Mouse (Mus musculus) stomach, postnatal 0 days (tissue): ENCODE data around the gene Mfrp. TPM values are rescaled to one million over a fixed set of nuclear protein-coding genes. Genes with fewer than 3 reads are reported as not detected.

Experiments
- ATAC-seq: fragments of 200-750 bp; cut with Nextera tagmentation; 2 replicates; pipeline ENCODE4 v1.8.0; 2017; ENCODE audit not compliant: low FRiP score, low TSS enrichment
- DNase-seq: peaks from one replicate; pipeline ENCODE4 v3.0.0-alpha.2; 2016; ENCODE audit warnings: low spot score
- H3K27ac ChIP-seq: fragments of 300-500 bp; sonication (generic); replicated peaks from 2 replicates; pipeline ENCODE4 v1.5.1; 2014; ENCODE audit warnings: mild to moderate bottlenecking, control low read depth
- H3K27me3 ChIP-seq: fragments of 300-500 bp; sonication (generic); 2 replicates; pipeline ENCODE4 v1.6.1; 2014; ENCODE audit warnings: low read length; ENCODE audit not compliant: control insufficient read depth, insufficient read depth
- H3K36me3 ChIP-seq: fragments of 300-500 bp; sonication (generic); 2 replicates; pipeline ENCODE4 v1.6.1; 2014; ENCODE audit warnings: low read length, mixed read lengths; ENCODE audit not compliant: control insufficient read depth, insufficient read depth
- H3K4me1 ChIP-seq: fragments of 300-500 bp; sonication (generic); replicated peaks from 2 replicates; pipeline ENCODE4 v1.6.1; 2014; ENCODE audit warnings: antibody characterized with exemption; ENCODE audit not compliant: control insufficient read depth, insufficient read depth
- H3K4me2 ChIP-seq: fragments of 300-500 bp; sonication (generic); replicated peaks from 2 replicates; pipeline ENCODE4 v1.6.1; 2014; ENCODE audit warnings: low read depth, mild to moderate bottlenecking, control low read depth, moderate library complexity
- H3K4me3 ChIP-seq: fragments of 300-500 bp; sonication (generic); 2 replicates; pipeline ENCODE4 v1.5.1; 2014; ENCODE audit warnings: low read depth, low read length, control low read depth
- H3K9ac ChIP-seq: fragments of 300-500 bp; sonication (generic); 2 replicates; pipeline ENCODE4 v1.6.1; 2014; ENCODE audit warnings: mild to moderate bottlenecking, low read length, control low read depth, mixed read lengths
- H3K9me3 ChIP-seq: fragments of 300-500 bp; sonication (generic); 2 replicates; pipeline ENCODE4 v1.6.1; 2016; ENCODE audit warnings: low read length; ENCODE audit not compliant: control insufficient read depth
- CTCF ChIP-seq: IDR thresholded peaks from 2 replicates; pipeline ENCODE4 v1.5.1; 2016; ENCODE audit warnings: antibody characterized with exemption, low read depth, mild to moderate bottlenecking, moderate library complexity
- EP300 ChIP-seq: optimal IDR thresholded peaks from 2 replicates; pipeline ENCODE3; 2016; ENCODE audit warnings: antibody characterized with exemption
- WGBS: fragments of 180-500 bp; shearing (Covaris S2); extraction: QIAGEN DNeasy Blood & Tissue Kit; methylation state at CpG from one replicate; pipeline ENCODE4 v1.1.7; 2014; 5-methylcytosine and 5-hydroxymethylcytosine counted together
- polyA plus RNA-seq: library from polyadenylated mRNA; unstranded; fragments of >200 nt; fragmentation: Nextera tagmentation; extraction: Ambion mirVana; gene quantifications from 2 replicates; pipeline ENCODE4 v1.2.1, GENCODE M21; 2015

Gene Mfrp
- polyA plus RNA-seq, 1 experiment from 2014 or later = not detected

- Histone ChIP-seq H3K9ac (no peak overlapping the region), H3K4me2 (no peak overlapping the region), H3K4me3 (no peak overlapping the region), H3K36me3 (no peaks in the 10 kb centered on the region), H3K9me3 (no peaks in the 10 kb centered on the region), H3K27ac (no peak overlapping the region), H3K4me1 (peaks cover 10% of the 10 kb centered on the region), H3K27me3 (no peaks in the 10 kb centered on the region)
- ATAC-seq (no peak), DNase-seq (no peak)
- 89% methylated on average over 7 of the region's 7 CpGs for WGBS
- TF ChIP-seq EP300 (no peak), CTCF (no peak)
These were observed 3.4 kb downstream of the Mfrp start for GRCm38 (mm10) chr9:44104881-44105280.

DNA sequence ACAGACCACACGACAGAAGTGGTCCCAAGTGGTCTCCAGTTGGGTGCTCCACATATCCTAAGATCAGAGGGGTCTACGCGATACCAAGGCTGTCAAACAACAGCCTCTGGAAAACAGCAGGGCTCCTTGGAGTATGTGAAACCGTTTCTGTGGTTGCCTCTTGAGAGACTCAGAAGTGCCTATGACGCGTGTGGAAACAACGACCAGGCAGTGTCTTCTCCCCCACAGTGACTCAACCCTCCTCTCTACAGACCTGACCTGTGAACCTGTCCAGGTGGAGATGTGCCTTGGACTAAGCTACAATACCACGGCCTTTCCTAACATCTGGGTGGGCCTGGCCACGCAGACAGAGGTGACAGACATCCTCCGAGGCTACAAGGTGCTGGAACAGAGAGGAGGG, 4.3 kb downstream of the Mfrp start:
- Histone ChIP-seq H3K4me3 (no peak overlapping the region), H3K36me3 (no peaks in the 10 kb centered on the region), H3K9ac (no peak overlapping the region), H3K4me2 (no peak overlapping the region), H3K27me3 (no peaks in the 10 kb centered on the region), H3K9me3 (no peaks in the 10 kb centered on the region), H3K27ac (no peak overlapping the region), H3K4me1 (peaks cover 14% of the 10 kb centered on the region)
- ATAC-seq = no peak
- no peak for TF ChIP-seq CTCF
- no peak for TF ChIP-seq EP300
- DNase-seq = no peak
- 87% methylated on average over 10 of the region's 10 CpGs for WGBS

DNA sequence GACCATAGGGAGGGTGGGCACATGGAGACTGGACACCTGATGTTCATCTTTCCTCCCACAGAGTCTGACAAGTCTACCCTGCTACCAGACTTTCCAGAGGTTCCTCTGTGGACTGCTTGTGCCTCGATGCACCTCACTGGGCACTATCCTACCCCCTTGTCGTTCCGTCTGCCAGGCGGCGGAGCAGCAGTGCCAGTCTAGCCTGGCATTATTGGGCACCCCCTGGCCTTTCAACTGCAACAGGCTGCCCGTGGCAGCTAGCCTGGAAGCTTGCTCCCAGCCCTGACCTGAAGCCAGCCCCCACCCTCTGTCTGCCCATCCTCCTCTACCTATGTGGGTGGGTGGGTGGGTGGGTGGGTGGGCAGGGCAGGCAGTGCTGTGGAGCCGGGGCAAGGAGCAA, 4.7 kb downstream of the Mfrp start:
- TF ChIP-seq CTCF = no peak
- no peak for TF ChIP-seq EP300
- no peak for DNase-seq
- Histone ChIP-seq H3K4me3 (no peak overlapping the region), H3K4me2 (no peak overlapping the region), H3K36me3 (no peaks in the 10 kb centered on the region), H3K4me1 (peaks cover 14% of the 10 kb centered on the region), H3K27ac (0 out of 2 replicates have a peak overlapping the region, but pooled peaks have one; percentile 53), H3K9ac (no peak overlapping the region), H3K9me3 (no peaks in the 10 kb centered on the region), H3K27me3 (no peaks in the 10 kb centered on the region)
- WGBS = 88% methylated on average over 7 of the region's 7 CpGs
- ATAC-seq = no peak

GRCm38 (mm10) chr9:44106596-44106995, 5.1 kb downstream of the Mfrp start:
- H3K4me2 ChIP-seq = no peak overlapping the region
- H3K36me3 ChIP-seq = no peaks in the 10 kb centered on the region
- DNase-seq (no peak), ATAC-seq (no peak)
- TF ChIP-seq EP300 (no peak), CTCF (no peak)
- WGBS = 72% methylated on average over 4 of the region's 4 CpGs
- no peak overlapping the region for H3K4me3 ChIP-seq
- H3K27ac ChIP-seq = peak overlapping the region; percentile 53; the same call in 1 of the 2 replicates
- peaks cover 14% of the 10 kb centered on the region for H3K4me1 ChIP-seq
- no peak overlapping the region for H3K9ac ChIP-seq
- H3K9me3 ChIP-seq = no peaks in the 10 kb centered on the region
- H3K27me3 ChIP-seq = no peaks in the 10 kb centered on the region

GRCm38 (mm10) chr9:44107110-44107509, 5.6 kb downstream of the Mfrp start, which contains the start of gene C1qtnf5:
C1qtnf5 (plus strand) TSS chr9:44107245.
- H3K9me3 ChIP-seq = no peaks in the 10 kb centered on the region
- H3K4me2 ChIP-seq = peak within 1 kb of the TSS; percentile 46
- ATAC-seq (peak; percentile 64; the same call in 1 of the 2 replicates), DNase-seq (peak; percentile 76)
- peak; percentile 36 for TF ChIP-seq CTCF
- TF ChIP-seq EP300 = no peak
- no peaks in the 10 kb centered on the region for H3K27me3 ChIP-seq
- H3K4me1 ChIP-seq = peaks cover 14% of the 10 kb centered on the region
- 0 out of 2 replicates have a peak within 1 kb of the TSS, but pooled peaks have one; percentile 1 for H3K4me3 ChIP-seq
- peak within 1 kb of the TSS; percentile 75 for H3K27ac ChIP-seq
- H3K9ac ChIP-seq = peak within 1 kb of the TSS; percentile 41; the same call in 1 of the 2 replicates
- no peaks in the 10 kb centered on the region for H3K36me3 ChIP-seq
- WGBS = 29% methylated on average over 8 of the region's 8 CpGs

DNA sequence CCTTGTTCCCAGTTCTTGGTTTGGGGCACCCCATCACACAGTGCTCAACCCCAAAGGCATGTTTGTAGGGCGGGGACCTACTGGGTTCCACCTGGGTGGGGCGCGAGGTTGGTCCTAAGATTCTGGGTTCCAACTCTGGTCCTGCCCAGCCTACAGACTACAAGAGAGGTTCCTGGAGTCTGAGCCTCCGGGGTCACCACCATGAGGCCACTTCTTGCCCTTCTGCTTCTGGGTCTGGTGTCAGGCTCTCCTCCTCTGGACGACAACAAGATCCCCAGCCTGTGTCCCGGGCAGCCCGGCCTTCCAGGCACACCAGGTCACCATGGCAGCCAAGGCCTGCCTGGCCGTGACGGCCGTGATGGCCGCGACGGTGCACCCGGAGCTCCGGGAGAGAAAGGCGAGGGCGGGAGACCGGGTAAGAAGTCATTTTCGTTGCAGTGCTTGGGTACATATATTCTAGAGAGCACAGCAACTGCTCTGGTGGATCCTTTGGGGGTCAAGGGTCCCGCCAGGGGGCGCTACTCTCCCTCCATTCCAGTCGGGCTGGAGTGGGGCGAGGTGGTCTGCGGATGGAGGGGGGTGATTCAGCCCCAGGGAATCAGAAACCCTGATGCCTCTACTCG, 6.1 kb downstream of the Mfrp start:
- peak; percentile 61 for DNase-seq
- H3K27me3 ChIP-seq = no peaks in the 10 kb centered on the region

More for the DNA sequence above, 6.1 kb downstream of the Mfrp start:
- Histone ChIP-seq H3K9me3 (no peaks in the 10 kb centered on the region), H3K36me3 (no peaks in the 10 kb centered on the region), H3K9ac (peak overlapping the region; percentile 41; the same call in 1 of the 2 replicates), H3K4me3 (0 out of 2 replicates have a peak overlapping the region, but pooled peaks have one; percentile 1), H3K4me2 (peak overlapping the region; percentile 46), H3K27ac (peak overlapping the region; percentile 75), H3K4me1 (peaks cover 14% of the 10 kb centered on the region)
- peak; percentile 16; the same call in 1 of the 2 replicates for ATAC-seq
- no peak for TF ChIP-seq EP300
- TF ChIP-seq CTCF = peak; percentile 63
- 46% methylated on average over 25 of the region's 25 CpGs for WGBS
